Mouse (Mus musculus) 3134 (cell line): Measurements from ENCODE around the gene Gm4175.
"Not testable (repeated sequence)": the region's sequence is repeated elsewhere in the genome, so short reads cannot be mapped to it uniquely, and the experiment has no call there.

Experiments used
- DNase-seq: peaks from one replicate; pipeline ENCODE4 v3.0.0-alpha.2; 2011; ENCODE audit warnings: low spot score; ENCODE audit not compliant: insufficient read length; ENCODE audit errors: extremely low read depth

The Gm4175 gene

GRCm38 (mm10) chr7:21761375-21761774, at the start of gene Gm4175:
Gene Gm4175 (minus strand): TSS chr7:21761475.
- not testable (repeated sequence) for DNase-seq

GRCm38 (mm10) chr7:21796628-21797027, 35.4 kb upstream of the Gm4175 start, which contains the start of gene Gm4177:
Gene Gm4177 (minus strand): TSS chr7:21796728.
- not testable (repeated sequence) for DNase-seq
